Comparison of ENCODE assay signal across 19 mouse cellular contexts in genomic region chr5:123129170-123129757, GRCm38 (mm10). TPM values are rescaled to one million over a fixed set of nuclear protein-coding genes. Genes with fewer than 3 reads are reported as not detected.
DNase-seq lines count a peak whose midpoint lies in the region; ATAC-seq and TF ChIP-seq lines count a peak whose summit lies in the region.
"Had no signal": no experiment of that assay in that cellular context is flagged by ENCODE, and none has a peak within 500 bp of the region (broad histone marks: within the 10 kb centered on the region; RNA-seq: fewer than 3 reads in every experiment).

No protein-coding gene starts in this region.

- H3K4me3 ChIP-seq in heart, postnatal 0 days (ENCODE audit: low read depth, low read length): no peak overlapping the region
- H3K4me3 ChIP-seq in neural tube, embryonic 13.5 days: no peak overlapping the region
- H3K4me3 ChIP-seq in neural tube, embryonic 15.5 days (replicated peaks): no peak overlapping the region
- H3K4me3 ChIP-seq in bone marrow macrophage, adult 2 months (ENCODE audit: insufficient read depth, low read length): no peak overlapping the region; the same call in 1 of the 2 replicates
- no peak overlapping the region for H3K4me3 ChIP-seq in liver, embryonic 16.5 days (ENCODE audit: low read depth, low read length)
- no peak overlapping the region for H3K4me3 ChIP-seq in intestine, embryonic 16.5 days (ENCODE audit: low read length)
- H3K4me3 ChIP-seq: forebrain, embryonic 10.5 days had no signal

- 76% methylated on average over 10 of the region's 10 CpGs for WGBS in heart, postnatal 0 days
- WGBS in neural tube, embryonic 13.5 days: 86% methylated on average over 10 of the region's 10 CpGs
- WGBS in neural tube, embryonic 15.5 days: 91% methylated on average over 10 of the region's 10 CpGs
- WGBS in liver, embryonic 16.5 days (ENCODE audit: insufficient replicate concordance): 36% methylated on average over 10 of the region's 10 CpGs
- WGBS in intestine, embryonic 16.5 days: 78% methylated on average over 10 of the region's 10 CpGs

- 0 out of 2 replicates have a peak overlapping the region, but pooled peaks have one; percentile 39 for H3K4me2 ChIP-seq in heart, postnatal 0 days (ENCODE audit: low read depth, low read length)
- H3K4me2 ChIP-seq in neural tube, embryonic 13.5 days: no peak overlapping the region
- no peak overlapping the region for H3K4me2 ChIP-seq in neural tube, embryonic 15.5 days
- H3K4me2 ChIP-seq in liver, embryonic 16.5 days (ENCODE audit: low read depth, low read length): 0 out of 2 replicates have a peak overlapping the region, but pooled peaks have one; percentile 9
- H3K4me2 ChIP-seq in intestine, embryonic 16.5 days (ENCODE audit: low read depth, low read length): no peak overlapping the region
- H3K4me2 ChIP-seq: hindbrain, embryonic 14.5 days had no signal

- no peak for DNase-seq in heart, postnatal 0 days (ENCODE audit: low spot score)
- DNase-seq in heart, adult 8-10 months (ENCODE audit: low spot score): no peak
- DNase-seq in lung, postnatal 25 days (ENCODE audit: low spot score): no peak
- DNase-seq: adrenal gland, postnatal 10 days; embryo, embryonic 11 days; forebrain, postnatal 0 days; kidney, postnatal 4 days; right cerebral cortex, adult 18-20 months had no signal

- no peak for TF ChIP-seq EP300 in heart, postnatal 0 days (IDR thresholded peaks at IDR 0.05; ENCODE audit: low read depth)

- no peak for TF ChIP-seq CTCF in heart, postnatal 0 days (IDR thresholded peaks at IDR 0.05; ENCODE audit: low read depth)
- no peak for TF ChIP-seq CTCF in bone marrow macrophage, adult 2 months (IDR thresholded peaks at IDR 0.05; ENCODE audit: low read depth, low read length)

- H3K9ac ChIP-seq in heart, postnatal 0 days (replicated peaks; ENCODE audit: low read depth, low read length): no peak overlapping the region
- 0 out of 2 replicates have a peak overlapping the region, but pooled peaks have one; percentile 22 for H3K9ac ChIP-seq in neural tube, embryonic 13.5 days
- no peak overlapping the region for H3K9ac ChIP-seq in neural tube, embryonic 15.5 days (replicated peaks)
- H3K9ac ChIP-seq in liver, embryonic 16.5 days (ENCODE audit: low read depth, low read length): no peak overlapping the region
- H3K9ac ChIP-seq in intestine, embryonic 16.5 days (ENCODE audit: low read depth, low read length): no peak overlapping the region
- H3K9ac ChIP-seq: forebrain, postnatal 0 days; hindbrain, embryonic 14.5 days had no signal

- no peak for ATAC-seq in heart, postnatal 0 days (ENCODE audit: insufficient read depth, low read depth)
- ATAC-seq in neural tube, embryonic 13.5 days (ENCODE audit: low read depth): no peak
- no peak for ATAC-seq in neural tube, embryonic 15.5 days (ENCODE audit: low FRiP score)
- ATAC-seq in liver, embryonic 16.5 days (ENCODE audit: low read depth): no peak
- ATAC-seq in intestine, embryonic 16.5 days: no peak
- ATAC-seq: forebrain, postnatal 0 days; midbrain, embryonic 16.5 days; Patski had no signal

- no peaks in the 10 kb centered on the region for H3K36me3 ChIP-seq in heart, postnatal 0 days (replicated peaks; ENCODE audit: control insufficient read depth, insufficient read depth, low read length)
- peaks cover 62% of the 10 kb centered on the region for H3K36me3 ChIP-seq in neural tube, embryonic 13.5 days
- peaks cover 12% of the 10 kb centered on the region for H3K36me3 ChIP-seq in neural tube, embryonic 15.5 days
- peaks cover 7% of the 10 kb centered on the region for H3K36me3 ChIP-seq in liver, embryonic 16.5 days (ENCODE audit: control insufficient read depth, insufficient read depth)
- 0 out of 2 replicates have a peak, but pooled peaks cover 4% of the 10 kb centered on the region for H3K36me3 ChIP-seq in intestine, embryonic 16.5 days (ENCODE audit: control insufficient read depth, insufficient read depth, low read length)

- no peak overlapping the region for H3K27ac ChIP-seq in heart, postnatal 0 days (ENCODE audit: low read depth)
- H3K27ac ChIP-seq in neural tube, embryonic 13.5 days (replicated peaks): no peak overlapping the region
- no peak overlapping the region for H3K27ac ChIP-seq in neural tube, embryonic 15.5 days (replicated peaks)
- H3K27ac ChIP-seq in bone marrow macrophage, adult 2 months (ENCODE audit: insufficient read depth, low read depth, low read length): peak overlapping the region; percentile 87
- peak overlapping the region; percentile 66 for H3K27ac ChIP-seq in liver, embryonic 16.5 days (ENCODE audit: low read length)
- H3K27ac ChIP-seq in intestine, embryonic 16.5 days (ENCODE audit: low read length): no peak overlapping the region
- H3K27ac ChIP-seq: forebrain, embryonic 10.5 days; hindbrain, embryonic 14.5 days had no signal

- no peaks in the 10 kb centered on the region for H3K9me3 ChIP-seq in heart, postnatal 0 days (replicated peaks; ENCODE audit: control insufficient read depth, low read length)
- H3K9me3 ChIP-seq in neural tube, embryonic 13.5 days: no peaks in the 10 kb centered on the region
- H3K9me3 ChIP-seq in neural tube, embryonic 15.5 days (replicated peaks): no peaks in the 10 kb centered on the region
- H3K9me3 ChIP-seq in liver, embryonic 16.5 days (replicated peaks; ENCODE audit: control insufficient read depth, low read length): no peaks in the 10 kb centered on the region
- H3K9me3 ChIP-seq in intestine, embryonic 16.5 days (ENCODE audit: control insufficient read depth, low read length): no peaks in the 10 kb centered on the region
- H3K9me3 ChIP-seq: forebrain, embryonic 10.5 days had no signal

- no peak for TF ChIP-seq POLR2A in bone marrow macrophage, adult 2 months (IDR thresholded peaks at IDR 0.05; ENCODE audit: borderline replicate concordance, low read depth, low read length)

- H3K4me1 ChIP-seq in heart, postnatal 0 days (ENCODE audit: control insufficient read depth, insufficient read depth): peaks cover 13% of the 10 kb centered on the region
- peaks cover 35% of the 10 kb centered on the region for H3K4me1 ChIP-seq in neural tube, embryonic 13.5 days (replicated peaks)
- H3K4me1 ChIP-seq in neural tube, embryonic 15.5 days: peaks cover 35% of the 10 kb centered on the region
- peaks cover 57% of the 10 kb centered on the region for H3K4me1 ChIP-seq in bone marrow macrophage, adult 2 months (ENCODE audit: control insufficient read depth, insufficient read depth, low read length)
- peaks cover 55% of the 10 kb centered on the region for H3K4me1 ChIP-seq in liver, embryonic 16.5 days (ENCODE audit: control insufficient read depth, low read depth, low read length)
- peaks cover 39% of the 10 kb centered on the region for H3K4me1 ChIP-seq in intestine, embryonic 16.5 days (ENCODE audit: control insufficient read depth, insufficient read depth, low read length)

- H3K27me3 ChIP-seq in heart, postnatal 0 days (ENCODE audit: control insufficient read depth, insufficient read depth, low read length): no peaks in the 10 kb centered on the region
- no peaks in the 10 kb centered on the region for H3K27me3 ChIP-seq in neural tube, embryonic 13.5 days
- no peaks in the 10 kb centered on the region for H3K27me3 ChIP-seq in neural tube, embryonic 15.5 days (replicated peaks)
- peaks cover 5% of the 10 kb centered on the region; the same call in 1 of the 2 replicates for H3K27me3 ChIP-seq in liver, embryonic 16.5 days (ENCODE audit: control insufficient read depth, insufficient read depth, low read depth, low read length)
- H3K27me3 ChIP-seq in intestine, embryonic 16.5 days (replicated peaks; ENCODE audit: control insufficient read depth, insufficient read depth, low read length): no peaks in the 10 kb centered on the region
- H3K27me3 ChIP-seq: Patski had no signal

RNA-seq across cellular contexts. Expression of gene Rhof, which starts 3.2 kb away (rescaled TPM):
- total RNA-seq in heart, postnatal 0 days (2014; rRNA removed; ENCODE audit: low replicate concordance): 1.4 and 2.1 TPM in 2 replicates
- polyA plus RNA-seq in heart, postnatal 0 days (2015; fragmentation: Nextera tagmentation; extraction: Ambion mirVana): 0.71 and 1.1 TPM in 2 replicates
- total RNA-seq in heart, adult 8-10 months (2022): 1 to 10 TPM in 1 of 4 experiments, under 1 TPM in 3; 0.38 to 1.7 (median 0.68) TPM
- polyA plus RNA-seq in neural tube, embryonic 13.5 days (2015; fragmentation: Nextera tagmentation; extraction: Ambion mirVana): 4.2 and 4.4 TPM in 2 replicates
- polyA plus RNA-seq in neural tube, embryonic 15.5 days (2015; fragmentation: Nextera tagmentation; extraction: Ambion mirVana): 19.2 and 20.9 TPM in 2 replicates
- polyA plus RNA-seq in bone marrow macrophage, adult 2 months (2012; ENCODE audit: insufficient read depth, insufficient read length, missing spikeins): 1.8 and 2.7 TPM in 2 replicates
- polyA plus RNA-seq in liver, embryonic 16.5 days (2015; fragmentation: Nextera tagmentation; extraction: Ambion mirVana): 1.7 and 2.3 TPM in 2 replicates
- polyA plus RNA-seq in intestine, embryonic 16.5 days (2015; fragmentation: Nextera tagmentation; extraction: Ambion mirVana): 2.5 and 2.8 TPM in 2 replicates

RNA-seq across cellular contexts. Expression of gene Setd1b, which starts 12.7 kb away (rescaled TPM):
- 5.5 and 6.1 TPM in 2 replicates for total RNA-seq in heart, postnatal 0 days (2014; rRNA removed; ENCODE audit: low replicate concordance)
- 4.9 and 5.1 TPM in 2 replicates for polyA plus RNA-seq in heart, postnatal 0 days (2015; fragmentation: Nextera tagmentation; extraction: Ambion mirVana)
- 10 to 100 TPM; 14.3 to 21.5 (median 18.2) TPM for total RNA-seq in heart, adult 8-10 months (2022)
- 11.5 and 13.1 TPM in 2 replicates for polyA plus RNA-seq in neural tube, embryonic 13.5 days (2015; fragmentation: Nextera tagmentation; extraction: Ambion mirVana)
- polyA plus RNA-seq in neural tube, embryonic 15.5 days (2015; fragmentation: Nextera tagmentation; extraction: Ambion mirVana): 10.5 and 11.2 TPM in 2 replicates
- polyA plus RNA-seq in bone marrow macrophage, adult 2 months (2012; ENCODE audit: insufficient read depth, insufficient read length, missing spikeins): 27.3 and 28.2 TPM in 2 replicates
- 3.5 and 4.1 TPM in 2 replicates for polyA plus RNA-seq in liver, embryonic 16.5 days (2015; fragmentation: Nextera tagmentation; extraction: Ambion mirVana)
- polyA plus RNA-seq in intestine, embryonic 16.5 days (2015; fragmentation: Nextera tagmentation; extraction: Ambion mirVana): 6.6 and 6.9 TPM in 2 replicates

RNA-seq across cellular contexts. Expression of gene Psmd9, which starts 39.9 kb away (rescaled TPM):
- 11.2 and 19.5 TPM in 2 replicates for total RNA-seq in heart, postnatal 0 days (2014; rRNA removed; ENCODE audit: low replicate concordance)
- polyA plus RNA-seq in heart, postnatal 0 days (2015; fragmentation: Nextera tagmentation; extraction: Ambion mirVana): 54.0 and 54.9 TPM in 2 replicates
- total RNA-seq in heart, adult 8-10 months (2022): 10 to 100 TPM; 11.7 to 16.6 (median 13.8) TPM
- polyA plus RNA-seq in neural tube, embryonic 13.5 days (2015; fragmentation: Nextera tagmentation; extraction: Ambion mirVana): 66.9 and 67.9 TPM in 2 replicates
- polyA plus RNA-seq in neural tube, embryonic 15.5 days (2015; fragmentation: Nextera tagmentation; extraction: Ambion mirVana): 79.5 and 81.1 TPM in 2 replicates
- 31.0 and 31.4 TPM in 2 replicates for polyA plus RNA-seq in bone marrow macrophage, adult 2 months (2012; ENCODE audit: insufficient read depth, insufficient read length, missing spikeins)
- 63.8 and 73.2 TPM in 2 replicates for polyA plus RNA-seq in liver, embryonic 16.5 days (2015; fragmentation: Nextera tagmentation; extraction: Ambion mirVana)
- polyA plus RNA-seq in intestine, embryonic 16.5 days (2015; fragmentation: Nextera tagmentation; extraction: Ambion mirVana): 64.3 and 66.3 TPM in 2 replicates

RNA-seq across cellular contexts. Expression of gene Hpd, which starts 53.3 kb away (rescaled TPM):
- 0.43 and 0.92 TPM in 2 replicates for total RNA-seq in heart, postnatal 0 days (2014; rRNA removed; ENCODE audit: low replicate concordance)
- polyA plus RNA-seq in heart, postnatal 0 days (2015; fragmentation: Nextera tagmentation; extraction: Ambion mirVana): not detected in 2 replicates
- total RNA-seq in heart, adult 8-10 months (2022): not detected
- polyA plus RNA-seq in neural tube, embryonic 13.5 days (2015; fragmentation: Nextera tagmentation; extraction: Ambion mirVana): not detected in 2 replicates
- polyA plus RNA-seq in neural tube, embryonic 15.5 days (2015; fragmentation: Nextera tagmentation; extraction: Ambion mirVana): 0.50 TPM in 1 of 2 replicates, not detected in the other
- not detected in 2 replicates for polyA plus RNA-seq in bone marrow macrophage, adult 2 months (2012; ENCODE audit: insufficient read depth, insufficient read length, missing spikeins)
- polyA plus RNA-seq in liver, embryonic 16.5 days (2015; fragmentation: Nextera tagmentation; extraction: Ambion mirVana): 110 and 129 TPM in 2 replicates
- polyA plus RNA-seq in intestine, embryonic 16.5 days (2015; fragmentation: Nextera tagmentation; extraction: Ambion mirVana): 9.0 and 9.9 TPM in 2 replicates
- total RNA-seq: forebrain, postnatal 0 days had no signal
- polyA plus RNA-seq: forebrain, postnatal 0 days; hindbrain, embryonic 14.5 days; kidney, embryonic 14.5 days; limb, embryonic 11.5 days; midbrain, embryonic 16.5 days; Patski had no signal

Comparison
In these comparisons a context has a peak if more than half of its experiments do, and no peak if none do; other contexts are left out.
1. H3K27ac ChIP-seq: peak in bone marrow macrophage, adult 2 months (single experiment) and liver, embryonic 16.5 days (single experiment); none in heart, postnatal 0 days (single experiment), neural tube, embryonic 13.5 days (single experiment), neural tube, embryonic 15.5 days (single experiment) and intestine, embryonic 16.5 days (single experiment).
2. H3K4me2 ChIP-seq: peak in heart, postnatal 0 days (single experiment) and liver, embryonic 16.5 days (single experiment); none in neural tube, embryonic 13.5 days (single experiment), neural tube, embryonic 15.5 days (single experiment) and intestine, embryonic 16.5 days (single experiment).